Comparison of ENCODE assay signal across 8 mouse cellular contexts in genomic region chr19:6497803-6498202, GRCm38 (mm10). TPM values are rescaled to one million over a fixed set of nuclear protein-coding genes. Genes with fewer than 3 reads are reported as not detected.
DNase-seq lines count a peak whose midpoint lies in the region; ATAC-seq and TF ChIP-seq lines count a peak whose summit lies in the region.

No protein-coding gene starts in this region.

- H3K9me3 ChIP-seq in limb, embryonic 10.5 days (replicated peaks), result no peaks in the 10 kb centered on the region

- no peak for TF ChIP-seq POLR2A in small intestine, adult 2 months (IDR thresholded peaks at IDR 0.05; ENCODE audit: low read depth, low read length)

- under 1% methylated on average over 39 of the region's 39 CpGs for WGBS in limb, embryonic 10.5 days
- 1% methylated on average over 39 of the region's 39 CpGs for WGBS in small intestine, adult 2 months

- peaks cover 33% of the 10 kb centered on the region for H3K4me1 ChIP-seq in limb, embryonic 10.5 days
- H3K4me1 ChIP-seq in small intestine, adult 2 months (ENCODE audit: control insufficient read depth, insufficient read depth, insufficient read length, low read length), result peaks cover 6% of the 10 kb centered on the region

- peak; percentile 33 for DNase-seq in adrenal gland, adult 2 months
- no peak for DNase-seq in adrenal gland, adult 8-10 months
- peak; percentile 57 for DNase-seq in right cerebral cortex, postnatal 4 days
- no peak for DNase-seq in right cerebral cortex, postnatal 14 days
- peak; percentile 49 for DNase-seq in limb, embryonic 10.5 days (ENCODE audit: low spot score)
- DNase-seq in testis, postnatal 14 days (ENCODE audit: low spot score), result no peak

- H3K36me3 ChIP-seq in limb, embryonic 10.5 days, result no peaks in the 10 kb centered on the region
- H3K36me3 ChIP-seq in small intestine, adult 2 months (ENCODE audit: control insufficient read depth, insufficient read depth, low read length), result no peaks in the 10 kb centered on the region

- H3K27ac ChIP-seq in limb, embryonic 10.5 days, result peak overlapping the region; percentile 61
- H3K27ac ChIP-seq in small intestine, adult 2 months (ENCODE audit: insufficient read depth, low read depth, low read length), result no peak overlapping the region

- peak overlapping the region; percentile 58 for H3K4me3 ChIP-seq in limb, embryonic 10.5 days
- H3K4me3 ChIP-seq in small intestine, adult 2 months (ENCODE audit: low read depth, low read length), result peak overlapping the region; percentile 37; the same call in 1 of the 2 replicates

- H3K27me3 ChIP-seq in limb, embryonic 10.5 days (ENCODE audit: low read depth, poor library complexity, severe bottlenecking), result peaks cover 100% of the 10 kb centered on the region
- peaks cover 67% of the 10 kb centered on the region for H3K27me3 ChIP-seq in small intestine, adult 2 months (ENCODE audit: control insufficient read depth, insufficient read depth, low read length)

- no peak for TF ChIP-seq CTCF in small intestine, adult 2 months (IDR thresholded peaks at IDR 0.05; ENCODE audit: extremely low read depth, insufficient read length, insufficient replicate concordance, low read depth, low read length)

- no peak for ATAC-seq in frontal cortex, adult (ENCODE audit: low TSS enrichment)

RNA-seq across cellular contexts. Expression of gene Slc22a12, which starts 45.0 kb away (rescaled TPM):
- under 1 TPM; 0.37 to 0.45 TPM for total RNA-seq in adrenal gland, adult 2 months (2021)
- 0.11 and 0.32 TPM in 2 replicates for polyA plus RNA-seq in adrenal gland, adult 2 months (2012; rRNA removed)
- total RNA-seq in adrenal gland, adult 8-10 months (2022), result under 1 TPM in 1 of 4 experiments, not detected in 3; 0.31 TPM
- polyA plus RNA-seq in limb, embryonic 10.5 days (2016; fragmentation: Nextera tagmentation; extraction: Ambion mirVana), result not detected in 2 replicates
- polyA plus RNA-seq in small intestine, adult 2 months (2012; rRNA removed), result not detected in 2 replicates

Comparison
In these comparisons a context has a peak if more than half of its experiments do, and no peak if none do; other contexts are left out.
1. DNase-seq: peak in adrenal gland, adult 2 months (single experiment), right cerebral cortex, postnatal 4 days (single experiment) and limb, embryonic 10.5 days (single experiment); none in adrenal gland, adult 8-10 months (single experiment), right cerebral cortex, postnatal 14 days (single experiment) and testis, postnatal 14 days (single experiment).